8 mouse cellular contexts compared by ENCODE assay signal in the genomic region with DNA sequence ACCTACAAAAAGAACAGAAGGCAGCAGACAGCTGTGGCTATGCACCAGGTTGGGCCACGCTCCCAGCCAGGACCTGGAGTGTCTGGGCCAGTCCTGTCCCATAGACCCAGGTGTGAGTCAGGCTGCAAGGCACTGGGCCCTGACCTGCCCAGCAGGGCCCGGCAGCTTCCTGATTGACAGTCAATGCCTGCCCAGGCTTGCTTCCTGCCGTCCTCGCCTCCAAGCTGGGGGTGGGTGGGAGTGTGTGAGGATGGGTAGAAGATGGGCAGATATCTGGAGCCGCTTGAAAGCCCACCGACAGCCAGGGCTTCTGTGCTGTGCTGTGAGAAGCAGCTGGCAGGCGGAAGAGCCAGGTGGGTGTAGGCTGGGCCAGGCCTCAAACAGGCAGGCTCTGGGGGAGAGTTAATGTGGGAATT. TPM values are rescaled to one million over a fixed set of nuclear protein-coding genes. Genes with fewer than 3 reads are reported as not detected.
DNase-seq lines count a peak whose midpoint lies in the region; ATAC-seq lines count a peak whose summit lies in the region.

No protein-coding gene starts in this region.

- H3K4me3 ChIP-seq in forebrain, embryonic 13.5 days, result no peak overlapping the region
- no peak overlapping the region for H3K4me3 ChIP-seq in liver, embryonic 15.5 days (replicated peaks)

- WGBS in forebrain, embryonic 13.5 days, result 44% methylated on average over 7 of the region's 7 CpGs
- 58% methylated on average over 7 of the region's 7 CpGs for WGBS in liver, embryonic 15.5 days (ENCODE audit: insufficient replicate concordance)

- H3K4me2 ChIP-seq in forebrain, embryonic 13.5 days, result peak overlapping the region; percentile 47
- no peak overlapping the region for H3K4me2 ChIP-seq in liver, embryonic 15.5 days

- DNase-seq in adrenal gland, adult 2 months, result peak; percentile 56
- no peak for DNase-seq in adrenal gland, adult 18-20 months (ENCODE audit: low spot score in 2 of 2)
- DNase-seq in R1 (ENCODE audit: low read depth, low spot score), result peak; percentile 52
- peak; percentile 46 for DNase-seq in kidney, adult 9 months
- DNase-seq in splenic B cell, adult 2 months (ENCODE audit: low read depth, low spot score), result peak; percentile 26

- H3K9ac ChIP-seq in forebrain, embryonic 13.5 days, result peak overlapping the region; percentile 35
- no peak overlapping the region for H3K9ac ChIP-seq in liver, embryonic 15.5 days

- no peaks in the 10 kb centered on the region for H3K36me3 ChIP-seq in forebrain, embryonic 13.5 days (ENCODE audit: poor library complexity, severe bottlenecking)
- H3K36me3 ChIP-seq in liver, embryonic 15.5 days (replicated peaks), result no peaks in the 10 kb centered on the region
- H3K36me3 ChIP-seq in splenic B cell, adult 2 months (ENCODE audit: control insufficient read depth, insufficient read depth, low read length, poor library complexity, severe bottlenecking), result no peaks in the 10 kb centered on the region

- H3K4me1 ChIP-seq in forebrain, embryonic 13.5 days, result peaks cover 70% of the 10 kb centered on the region
- peaks cover 47% of the 10 kb centered on the region for H3K4me1 ChIP-seq in liver, embryonic 15.5 days (replicated peaks)

- no peaks in the 10 kb centered on the region for H3K27me3 ChIP-seq in forebrain, embryonic 13.5 days
- no peaks in the 10 kb centered on the region for H3K27me3 ChIP-seq in liver, embryonic 15.5 days
- no peaks in the 10 kb centered on the region for H3K27me3 ChIP-seq in splenic B cell, adult 2 months (ENCODE audit: control insufficient read depth, insufficient read depth, low read length, poor library complexity, severe bottlenecking)

- peak overlapping the region; percentile 89 for H3K27ac ChIP-seq in forebrain, embryonic 13.5 days
- H3K27ac ChIP-seq in liver, embryonic 15.5 days (replicated peaks), result no peak overlapping the region; the same call in 1 of the 2 replicates

- ATAC-seq in forebrain, embryonic 13.5 days, result peak; percentile 62
- 0 out of 2 replicates have a peak, but pooled peaks have one; percentile 17 for ATAC-seq in liver, embryonic 15.5 days (ENCODE audit: insufficient read depth)
- no peak for ATAC-seq in erythroblast, adult 5-6 weeks (replicated peaks; ENCODE audit: low FRiP score, poor library complexity, severe bottlenecking)

- no peaks in the 10 kb centered on the region for H3K9me3 ChIP-seq in forebrain, embryonic 13.5 days (replicated peaks)
- no peaks in the 10 kb centered on the region for H3K9me3 ChIP-seq in liver, embryonic 15.5 days (replicated peaks)

RNA-seq across cellular contexts. Expression of a gene that starts 24.2 kb away (rescaled TPM):
- 100 to 1,000 TPM in 1 of 2 experiments, 10 to 100 TPM in 1; 93.5 to 104 TPM for total RNA-seq in adrenal gland, adult 2 months (2021)
- 70.0 and 82.7 TPM in 2 replicates for polyA plus RNA-seq in adrenal gland, adult 2 months (2012; rRNA removed)
- total RNA-seq in adrenal gland, adult 18-20 months (2021), result 100 to 1,000 TPM in 1 of 2 experiments, 10 to 100 TPM in 1; 94.4 to 102 TPM
- polyA plus RNA-seq in forebrain, embryonic 13.5 days (2015; fragmentation: Nextera tagmentation; extraction: Ambion mirVana), result 53.0 and 57.4 TPM in 2 replicates
- 8.3 and 9.6 TPM in 2 replicates for polyA plus RNA-seq in liver, embryonic 15.5 days (2015; fragmentation: Nextera tagmentation; extraction: Ambion mirVana)
- 12.3 and 13.0 TPM in 2 replicates for total RNA-seq in erythroblast, adult 5-6 weeks (2015; ENCODE audit: low replicate concordance)
- total RNA-seq in erythroblast, adult 5-6 weeks (2017; ENCODE audit: low replicate concordance), result 10.8 and 13.7 TPM in 2 replicates

Comparison
In these comparisons a context has a peak if more than half of its experiments do, and no peak if none do; other contexts are left out.
1. DNase-seq: peak in adrenal gland, adult 2 months (single experiment), R1 (single experiment), kidney, adult 9 months (single experiment) and splenic B cell, adult 2 months (single experiment); none in adrenal gland, adult 18-20 months (0 of 2).
2. RNA of a gene that starts 24.2 kb away (total RNA-seq): 93.5 to 104 TPM in adrenal gland, adult 2 months and 94.4 to 102 TPM in adrenal gland, adult 18-20 months; 10.8 to 13.7 TPM in erythroblast, adult 5-6 weeks; every median in the first group is over 4 times any median in the second.